Mouse (Mus musculus) lung, embryonic 16.5 days (tissue): Measurements from ENCODE around the gene Dpt. TPM values are rescaled to one million over a fixed set of nuclear protein-coding genes. Genes with fewer than 3 reads are reported as not detected.

ENCODE experiments used
- ATAC-seq: fragments of 200-750 bp; cut with Nextera tagmentation; 2 replicates; pipeline ENCODE4 v1.8.0; 2017; ENCODE audit warnings: low read depth, mild to moderate bottlenecking, moderate library complexity
- H3K27ac ChIP-seq: fragments of 300-500 bp; sonication (generic); 2 replicates; pipeline ENCODE4 v1.5.1; 2014; ENCODE audit warnings: mild to moderate bottlenecking, control low read depth, low read length
- H3K27me3 ChIP-seq: fragments of 300-500 bp; sonication (generic); 2 replicates; pipeline ENCODE4 v1.6.1; 2014; ENCODE audit warnings: low read depth, low read length, mixed read lengths; ENCODE audit not compliant: control insufficient read depth, insufficient read depth
- H3K36me3 ChIP-seq: fragments of 300-500 bp; sonication (generic); 2 replicates; pipeline ENCODE4 v1.6.1; 2014; ENCODE audit warnings: low read length; ENCODE audit not compliant: control insufficient read depth, insufficient read depth
- H3K4me1 ChIP-seq: fragments of 300-500 bp; sonication (generic); replicated peaks from 2 replicates; pipeline ENCODE4 v1.6.1; 2014; ENCODE audit warnings: low read length, mixed read lengths; ENCODE audit not compliant: control insufficient read depth, insufficient read depth
- H3K4me2 ChIP-seq: fragments of 300-500 bp; sonication (generic); 2 replicates; pipeline ENCODE4 v1.6.1; 2014; ENCODE audit warnings: low read depth, low read length, control low read depth
- H3K4me3 ChIP-seq: fragments of 300-500 bp; sonication (generic); 2 replicates; pipeline ENCODE4 v1.5.1; 2014; ENCODE audit warnings: mild to moderate bottlenecking, low read length, control low read depth
- H3K9ac ChIP-seq: fragments of 300-500 bp; sonication (generic); 2 replicates; pipeline ENCODE4 v1.6.1; 2014; ENCODE audit warnings: low read length, control low read depth
- H3K9me3 ChIP-seq: fragments of 300-500 bp; sonication (generic); 2 replicates; pipeline ENCODE4 v1.6.1; 2016; ENCODE audit warnings: low read length; ENCODE audit not compliant: control insufficient read depth
- WGBS: fragments of 180-500 bp; shearing (Covaris S2); extraction: QIAGEN DNeasy Blood & Tissue Kit; methylation state at CpG from one replicate; pipeline ENCODE4 v1.1.7; 2014; 5-methylcytosine and 5-hydroxymethylcytosine counted together
- polyA plus RNA-seq: library from polyadenylated mRNA; unstranded; fragments of >200 nt; fragmentation: Nextera tagmentation; extraction: Ambion mirVana; gene quantifications from 2 replicates; pipeline ENCODE4 v1.2.1, GENCODE M21; 2015

Gene Dpt
- polyA plus RNA-seq, 1 experiment from 2014 or later: 36.4 TPM

DNA sequence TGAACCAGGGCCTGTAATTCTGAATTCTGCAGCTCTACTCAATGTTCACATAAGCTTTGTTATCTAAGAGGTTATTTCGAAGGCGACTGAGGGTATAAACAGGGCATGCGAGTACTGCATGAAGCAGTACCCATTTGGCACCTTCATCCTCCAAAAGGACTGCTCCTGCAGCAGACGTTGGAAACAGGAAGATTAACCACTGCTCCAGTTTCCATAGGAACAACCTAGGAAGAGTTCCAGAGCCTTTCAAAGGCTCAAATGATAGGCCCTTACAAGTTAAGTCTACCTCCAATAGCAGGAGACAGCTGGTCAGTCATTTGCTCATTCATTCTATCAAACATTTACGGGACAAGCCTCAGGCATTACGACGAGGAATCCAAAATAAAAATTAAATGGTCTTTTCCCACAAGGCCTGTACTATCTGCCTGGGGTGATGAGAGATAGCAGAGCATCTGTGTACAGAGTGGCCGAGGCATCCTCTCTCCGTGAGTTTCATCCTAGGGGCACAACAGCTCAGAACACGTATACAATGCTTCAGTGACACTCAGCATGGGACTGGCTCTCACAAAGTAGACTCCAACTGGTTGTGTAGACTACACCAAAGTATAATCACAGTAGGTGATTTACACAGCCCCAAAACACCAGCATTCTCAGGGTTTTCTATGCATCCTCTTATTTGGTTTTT, 8.4 kb downstream of the Dpt start:
- no peaks in the 10 kb centered on the region for H3K36me3 ChIP-seq
- no peak for ATAC-seq
- whole genome bisulfite sequencing: 57% methylated on average over 10 of the region's 10 CpGs

DNA sequence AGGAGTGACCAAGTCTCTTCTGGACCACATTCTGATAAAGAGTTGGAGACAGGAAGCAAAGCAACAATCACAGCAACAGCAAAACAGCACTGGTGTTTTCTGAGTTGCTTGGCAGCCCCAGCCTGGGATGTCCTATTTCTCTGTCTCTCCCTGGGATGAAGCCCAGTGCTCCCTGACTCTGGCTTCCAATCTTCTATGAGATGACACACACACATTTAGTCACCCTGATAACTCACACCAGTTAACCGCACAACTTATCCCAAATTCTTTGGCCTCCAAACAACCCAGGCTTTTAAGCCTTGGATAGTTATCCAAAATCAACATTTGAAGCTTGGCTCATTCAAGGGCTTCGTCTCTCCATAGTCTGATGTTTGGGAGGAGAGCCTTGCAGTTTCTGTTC, 12.9 kb downstream of the Dpt start:
- H3K27ac ChIP-seq: no peak overlapping the region
- 74% methylated on average over 2 of the region's 2 CpGs for WGBS
- ATAC-seq: no peak
- no peaks in the 10 kb centered on the region for H3K27me3 ChIP-seq
- H3K36me3 ChIP-seq: no peaks in the 10 kb centered on the region
- no peak overlapping the region for H3K4me2 ChIP-seq
- H3K4me1 ChIP-seq: no peaks in the 10 kb centered on the region
- no peaks in the 10 kb centered on the region for H3K9me3 ChIP-seq
- H3K4me3 ChIP-seq: no peak overlapping the region
- no peak overlapping the region for H3K9ac ChIP-seq

More for the DNA sequence above, 8.4 kb downstream of the Dpt start:
- Histone ChIP-seq H3K4me2 (no peak overlapping the region), H3K9me3 (no peaks in the 10 kb centered on the region), H3K4me3 (no peak overlapping the region), H3K4me1 (no peaks in the 10 kb centered on the region), H3K27ac (no peak overlapping the region), H3K9ac (no peak overlapping the region), H3K27me3 (no peaks in the 10 kb centered on the region)

DNA sequence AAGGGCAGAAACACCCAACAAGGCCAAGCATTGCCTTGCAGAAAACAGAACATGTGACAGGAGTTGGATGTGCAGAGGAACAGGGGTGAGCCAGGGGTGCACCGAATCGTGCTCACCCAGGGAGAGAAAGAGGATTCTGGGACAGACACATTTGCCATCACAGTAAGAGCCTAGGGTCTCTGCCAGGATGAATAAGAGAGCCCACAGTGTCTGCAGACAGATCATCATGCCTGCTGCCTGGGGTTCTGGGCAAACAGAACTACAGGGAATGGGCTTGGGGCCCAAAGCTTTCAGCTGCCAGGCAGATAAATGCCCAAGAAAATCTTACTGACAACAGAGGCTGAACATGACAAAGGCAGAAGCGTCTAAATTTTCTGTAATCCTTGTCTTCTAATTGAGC, 14.9 kb downstream of the Dpt start:
- Histone ChIP-seq H3K27me3 (no peaks in the 10 kb centered on the region), H3K4me3 (no peak overlapping the region), H3K9me3 (no peaks in the 10 kb centered on the region), H3K36me3 (no peaks in the 10 kb centered on the region), H3K4me1 (no peaks in the 10 kb centered on the region), H3K9ac (no peak overlapping the region), H3K27ac (no peak overlapping the region), H3K4me2 (no peak overlapping the region)
- no peak for ATAC-seq
- WGBS: 82% methylated on average over 3 of the region's 3 CpGs

DNA sequence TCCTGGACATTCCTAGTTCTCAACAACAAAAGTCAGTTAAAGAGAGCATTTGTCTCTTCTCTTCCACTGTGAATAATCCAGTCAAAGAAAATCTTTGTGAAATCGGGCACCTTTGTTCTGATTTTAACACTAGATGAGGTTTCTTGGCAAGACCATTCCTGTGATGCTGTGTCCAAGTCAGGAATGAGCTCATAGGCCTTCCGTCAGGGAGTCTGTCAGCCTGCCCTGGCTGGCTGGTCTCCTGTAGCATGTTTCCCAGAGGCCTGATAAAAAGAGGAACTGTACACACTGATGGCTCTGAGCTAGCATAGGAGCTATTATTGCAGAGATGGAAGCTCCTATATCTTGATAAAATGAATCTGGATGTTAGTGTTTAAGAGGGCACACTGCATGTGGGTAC, 17.8 kb downstream of the Dpt start:
- no peaks in the 10 kb centered on the region for H3K4me1 ChIP-seq
- no peak overlapping the region for H3K27ac ChIP-seq
- WGBS: 59% methylated on average over 2 of the region's 2 CpGs
- no peak overlapping the region for H3K4me2 ChIP-seq
- ATAC-seq: no peak
- H3K4me3 ChIP-seq: no peak overlapping the region
- no peaks in the 10 kb centered on the region for H3K9me3 ChIP-seq
- no peak overlapping the region for H3K9ac ChIP-seq
- H3K27me3 ChIP-seq: no peaks in the 10 kb centered on the region
- H3K36me3 ChIP-seq: no peaks in the 10 kb centered on the region

DNA sequence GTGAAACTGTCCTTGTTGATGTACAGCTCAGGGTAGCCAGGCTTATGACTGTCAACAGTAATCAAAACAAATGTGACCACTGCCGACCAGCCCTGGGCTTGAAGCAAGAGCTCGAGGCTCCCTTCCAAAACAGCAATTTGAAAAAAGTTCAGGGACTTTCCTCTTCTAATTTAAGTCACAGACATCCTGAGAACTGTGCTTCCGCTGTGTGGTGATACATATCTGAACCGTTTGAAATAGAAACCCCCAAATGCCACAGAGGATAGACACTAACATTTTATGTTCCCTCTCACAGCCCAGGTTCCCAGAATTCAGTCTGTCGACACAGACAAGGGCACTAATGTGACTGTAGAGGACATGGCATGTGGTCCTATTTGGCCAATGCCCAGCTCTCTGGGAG, 18.9 kb downstream of the Dpt start:
- H3K36me3 ChIP-seq: no peaks in the 10 kb centered on the region
- H3K27me3 ChIP-seq: no peaks in the 10 kb centered on the region
- ATAC-seq: no peak
- no peak overlapping the region for H3K4me2 ChIP-seq
- H3K27ac ChIP-seq: no peak overlapping the region
- no peak overlapping the region for H3K9ac ChIP-seq
- H3K9me3 ChIP-seq: no peaks in the 10 kb centered on the region
- WGBS: 60% methylated on average over 5 of the region's 5 CpGs
- no peak overlapping the region for H3K4me3 ChIP-seq
- no peaks in the 10 kb centered on the region for H3K4me1 ChIP-seq

DNA sequence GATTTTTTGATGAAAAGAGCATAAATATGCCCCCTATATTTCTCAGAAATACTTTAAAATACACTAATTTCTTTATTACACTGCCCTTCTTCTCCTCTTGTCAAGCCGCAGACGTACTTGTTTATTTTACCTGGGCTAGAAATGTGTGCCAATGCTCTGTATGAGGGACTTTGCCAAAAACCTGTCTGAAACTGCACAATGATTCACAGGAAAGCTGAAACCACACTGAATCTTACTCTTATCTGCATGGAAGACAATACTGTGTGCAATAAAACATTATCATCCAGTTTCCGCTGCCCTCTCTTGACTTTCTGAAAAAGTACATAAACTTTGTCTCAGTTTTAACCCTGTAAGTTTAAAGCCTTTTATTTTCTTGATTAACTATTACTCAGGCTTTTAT, 20.9 kb downstream of the Dpt start:
- Histone ChIP-seq H3K9ac (no peak overlapping the region), H3K4me2 (no peak overlapping the region), H3K9me3 (no peaks in the 10 kb centered on the region), H3K4me3 (no peak overlapping the region), H3K36me3 (no peaks in the 10 kb centered on the region), H3K4me1 (no peaks in the 10 kb centered on the region), H3K27ac (no peak overlapping the region), H3K27me3 (no peaks in the 10 kb centered on the region)
- ATAC-seq: no peak
- WGBS: 43% methylated on average over 3 of the region's 3 CpGs

DNA sequence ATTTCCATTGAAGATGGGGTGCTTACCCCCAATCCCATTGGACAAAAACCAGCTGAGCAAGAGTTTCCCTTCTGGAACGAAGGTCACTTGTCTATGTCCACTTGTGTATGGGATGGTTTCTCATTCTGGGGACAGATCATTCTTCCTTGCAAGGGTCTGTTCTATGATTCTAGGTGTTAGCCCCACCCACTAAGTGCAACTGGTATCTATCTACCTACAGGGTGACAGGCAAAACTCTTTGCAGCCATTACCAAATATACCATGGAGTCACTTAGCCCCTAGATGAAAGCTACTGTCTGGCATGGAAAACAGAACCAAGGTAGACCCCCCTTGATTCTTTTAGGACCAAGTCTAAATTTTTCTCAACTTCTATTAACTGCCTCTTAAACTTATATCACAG, 24.9 kb downstream of the Dpt start:
- no peaks in the 10 kb centered on the region for H3K9me3 ChIP-seq
- no peak overlapping the region for H3K4me2 ChIP-seq
- ATAC-seq: no peak
- H3K9ac ChIP-seq: no peak overlapping the region
- no peaks in the 10 kb centered on the region for H3K4me1 ChIP-seq
- H3K27me3 ChIP-seq: no peaks in the 10 kb centered on the region
- no peak overlapping the region for H3K4me3 ChIP-seq
- H3K36me3 ChIP-seq: no peaks in the 10 kb centered on the region
- WGBS: 87% methylated on average over 1 of the region's 1 CpGs
- no peak overlapping the region for H3K27ac ChIP-seq

DNA sequence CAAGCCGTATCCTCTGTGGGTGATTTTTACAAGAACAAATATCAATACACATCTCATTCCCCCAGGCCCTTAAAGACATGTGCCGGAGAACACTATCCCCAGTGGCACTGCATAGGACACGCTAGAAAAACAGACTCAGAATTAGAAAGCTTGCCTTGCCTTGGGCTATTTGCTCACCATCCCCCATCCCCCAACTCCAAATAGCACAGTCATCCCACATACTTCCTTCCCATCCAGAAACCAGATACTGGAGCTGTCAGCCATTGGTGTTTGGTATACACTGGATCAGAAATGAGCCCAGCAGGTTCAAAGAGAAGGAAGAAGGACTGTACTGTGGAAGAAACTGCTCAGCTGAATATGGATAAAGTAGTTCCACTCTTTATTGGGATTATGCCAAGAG, 25.4 kb downstream of the Dpt start:
- Histone ChIP-seq H3K27ac (no peak overlapping the region), H3K4me2 (no peak overlapping the region), H3K36me3 (no peaks in the 10 kb centered on the region), H3K4me3 (no peak overlapping the region), H3K27me3 (no peaks in the 10 kb centered on the region), H3K9ac (no peak overlapping the region), H3K9me3 (no peaks in the 10 kb centered on the region), H3K4me1 (no peaks in the 10 kb centered on the region)
- ATAC-seq: no peak
- 68% methylated on average over 3 of the region's 3 CpGs for WGBS

DNA sequence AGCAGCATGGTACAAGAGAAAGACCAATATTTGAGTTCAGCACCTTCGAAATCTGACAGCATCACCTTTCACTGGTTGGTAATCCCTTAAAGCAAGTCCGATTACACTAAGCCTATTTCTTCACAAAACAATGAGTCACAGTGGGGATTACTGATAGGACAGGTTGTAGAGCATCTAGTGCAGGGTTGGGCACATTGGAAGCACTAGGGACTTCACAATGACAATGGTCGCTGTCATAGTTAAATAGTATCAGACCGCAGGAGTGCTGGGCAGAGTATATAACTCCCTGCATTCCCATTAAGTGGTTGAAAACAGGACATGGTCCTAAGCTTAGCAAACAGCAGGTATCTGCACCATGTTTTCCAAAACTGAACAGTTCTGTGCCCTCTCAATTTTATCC, 25.8 kb downstream of the Dpt start:
- no peak overlapping the region for H3K9ac ChIP-seq
- no peaks in the 10 kb centered on the region for H3K4me1 ChIP-seq
- no peaks in the 10 kb centered on the region for H3K27me3 ChIP-seq
- ATAC-seq: no peak
- H3K36me3 ChIP-seq: no peaks in the 10 kb centered on the region
- H3K4me2 ChIP-seq: no peak overlapping the region
- no peak overlapping the region for H3K4me3 ChIP-seq
- H3K27ac ChIP-seq: no peak overlapping the region
- 57% methylated on average over 4 of the region's 4 CpGs for WGBS
- H3K9me3 ChIP-seq: no peaks in the 10 kb centered on the region

DNA sequence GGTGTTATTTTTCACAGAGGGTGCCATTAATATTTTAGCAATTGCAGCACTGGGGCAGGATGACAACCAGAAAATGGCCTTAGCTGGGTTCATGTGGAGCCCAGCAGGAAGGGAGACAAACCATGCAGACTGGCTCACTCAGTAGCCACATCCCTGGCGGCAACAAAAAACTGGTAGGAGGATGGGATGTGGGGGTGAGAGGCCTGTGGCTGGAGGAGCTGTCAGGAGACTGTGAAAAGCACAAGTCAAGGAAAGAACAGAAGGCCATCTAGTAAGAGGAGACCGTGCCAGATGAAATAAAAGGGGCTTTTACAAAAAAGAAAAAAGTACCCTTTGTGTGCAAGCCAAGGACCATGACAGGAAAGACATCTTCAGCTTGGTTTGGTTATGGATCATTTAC, 28.5 kb downstream of the Dpt start:
- 69% methylated on average over 2 of the region's 2 CpGs for WGBS
- no peaks in the 10 kb centered on the region for H3K4me1 ChIP-seq
- no peak overlapping the region for H3K9ac ChIP-seq
- no peaks in the 10 kb centered on the region for H3K36me3 ChIP-seq
- H3K27me3 ChIP-seq: no peaks in the 10 kb centered on the region
- no peak overlapping the region for H3K27ac ChIP-seq
- no peak overlapping the region for H3K4me3 ChIP-seq
- no peaks in the 10 kb centered on the region for H3K9me3 ChIP-seq
- ATAC-seq: no peak
- no peak overlapping the region for H3K4me2 ChIP-seq
